Mouse (Mus musculus): ENCODE results near the gene Agpat4.

Gene Agpat4

DNA sequence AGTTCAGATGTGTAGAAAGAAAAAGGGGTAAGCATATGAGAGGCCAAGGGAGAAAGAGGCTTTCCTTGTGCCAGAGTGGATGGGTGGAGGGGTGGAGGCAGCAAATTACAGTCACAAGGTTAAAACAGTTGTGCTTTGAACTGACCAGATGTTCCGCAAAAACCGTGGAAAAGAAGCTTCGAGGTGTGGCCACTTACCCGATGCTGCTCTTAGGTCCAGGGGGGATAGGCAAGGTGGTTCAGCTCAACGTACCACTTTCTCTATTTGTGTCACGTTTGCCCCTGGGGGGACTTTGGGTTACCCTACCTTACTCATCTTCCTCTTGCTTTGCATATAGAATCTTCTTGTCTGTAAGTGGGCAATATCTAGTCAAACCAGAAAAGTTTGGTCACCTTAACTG, 46.0 kb downstream of the Agpat4 start:
- H3K27me3 ChIP-seq (ENCODE audit: insufficient read depth, low read length), result no peaks in the 10 kb centered on the region
- peaks cover 97% of the 10 kb centered on the region for H3K4me1 ChIP-seq (replicated peaks; ENCODE audit: low read depth, low read length)
- 0 out of 2 replicates have a peak overlapping the region, but pooled peaks have one; percentile 1 for H3K4me3 ChIP-seq (replicated peaks; ENCODE audit: low read length)
- TF ChIP-seq NANOG (IDR thresholded peaks at IDR 0.05; ENCODE audit: borderline replicate concordance, low read length) (no peak), POU5F1 (IDR thresholded peaks at IDR 0.05; ENCODE audit: borderline replicate concordance, low read length) (no peak), CTCF (conservative IDR thresholded peaks at IDR 0.05; ENCODE audit: low read length) (no peak)
- H3K9me3 ChIP-seq (ENCODE audit: low read length), result no peaks in the 10 kb centered on the region
- H3K36me3 ChIP-seq (ENCODE audit: insufficient read depth, low read length), result peaks cover 44% of the 10 kb centered on the region

DNA sequence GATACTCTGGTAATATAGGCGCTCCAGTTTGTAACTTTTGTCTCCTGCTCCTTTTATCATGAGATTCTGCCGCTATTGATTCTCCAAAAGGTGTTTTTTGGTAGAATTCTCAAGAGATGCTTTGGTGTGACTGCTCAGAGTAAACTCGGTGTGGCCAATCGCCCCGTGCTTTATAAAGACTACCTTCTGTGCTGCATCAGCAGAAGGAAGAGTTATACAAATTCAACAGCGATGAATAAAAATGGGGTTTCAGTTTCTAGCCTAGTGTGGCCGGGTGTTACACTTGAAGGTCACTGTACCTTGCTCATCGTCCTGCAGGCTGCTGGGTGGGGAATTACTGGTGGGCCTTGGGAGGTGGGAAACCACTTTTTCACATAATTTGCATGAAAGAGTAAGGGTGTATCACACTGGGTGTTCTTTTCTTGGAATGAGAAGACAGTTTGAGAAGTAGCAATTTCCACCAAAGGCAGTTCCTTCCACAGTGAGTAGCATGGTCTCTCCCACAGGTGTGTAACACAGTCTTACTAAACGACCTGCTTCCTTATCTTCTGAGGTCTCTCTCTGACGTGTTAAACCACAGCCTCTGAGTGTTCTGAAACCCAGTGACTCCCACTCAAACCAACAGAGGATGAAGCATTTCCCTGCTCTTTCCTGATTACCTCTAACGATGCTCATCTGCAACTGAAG, 46.6 kb downstream of the Agpat4 start:
- Histone ChIP-seq H3K4me1 (replicated peaks; ENCODE audit: low read depth, low read length) (peaks cover 96% of the 10 kb centered on the region), H3K36me3 (ENCODE audit: insufficient read depth, low read length) (peaks cover 41% of the 10 kb centered on the region), H3K27me3 (ENCODE audit: insufficient read depth, low read length) (no peaks in the 10 kb centered on the region), H3K4me3 (replicated peaks; ENCODE audit: low read length) (0 out of 2 replicates have a peak overlapping the region, but pooled peaks have one; percentile 1), H3K9me3 (ENCODE audit: low read length) (no peaks in the 10 kb centered on the region)
- no peak for TF ChIP-seq NANOG (IDR thresholded peaks at IDR 0.05; ENCODE audit: borderline replicate concordance, low read length)
- TF ChIP-seq CTCF (conservative IDR thresholded peaks at IDR 0.05; ENCODE audit: low read length), result no peak
- no peak for TF ChIP-seq POU5F1 (IDR thresholded peaks at IDR 0.05; ENCODE audit: borderline replicate concordance, low read length)

GRCm38 (mm10) chr17:12165701-12166100, 47.2 kb downstream of the Agpat4 start:
- no peak for TF ChIP-seq CTCF (conservative IDR thresholded peaks at IDR 0.05; ENCODE audit: low read length)
- TF ChIP-seq NANOG (IDR thresholded peaks at IDR 0.05; ENCODE audit: borderline replicate concordance, low read length), result no peak
- no peak for TF ChIP-seq POU5F1 (IDR thresholded peaks at IDR 0.05; ENCODE audit: borderline replicate concordance, low read length)
- no peaks in the 10 kb centered on the region for H3K9me3 ChIP-seq (ENCODE audit: low read length)

GRCm38 (mm10) chr17:12168536-12168935, 50.0 kb downstream of the Agpat4 start:
- Histone ChIP-seq H3K36me3 (ENCODE audit: insufficient read depth, low read length) (peaks cover 32% of the 10 kb centered on the region), H3K9me3 (ENCODE audit: low read length) (no peaks in the 10 kb centered on the region), H3K27me3 (ENCODE audit: insufficient read depth, low read length) (no peaks in the 10 kb centered on the region), H3K4me3 (replicated peaks; ENCODE audit: low read length) (no peak overlapping the region), H3K4me1 (replicated peaks; ENCODE audit: low read depth, low read length) (peaks cover 81% of the 10 kb centered on the region)
- no peak for TF ChIP-seq NANOG (IDR thresholded peaks at IDR 0.05; ENCODE audit: borderline replicate concordance, low read length)
- no peak for TF ChIP-seq POU5F1 (IDR thresholded peaks at IDR 0.05; ENCODE audit: borderline replicate concordance, low read length)
- TF ChIP-seq CTCF (conservative IDR thresholded peaks at IDR 0.05; ENCODE audit: low read length), result no peak

More at GRCm38 (mm10) chr17:12165701-12166100, 47.2 kb downstream of the Agpat4 start:
- H3K27me3 ChIP-seq (ENCODE audit: insufficient read depth, low read length), result no peaks in the 10 kb centered on the region
- H3K4me1 ChIP-seq (replicated peaks; ENCODE audit: low read depth, low read length), result peaks cover 96% of the 10 kb centered on the region
- peaks cover 38% of the 10 kb centered on the region for H3K36me3 ChIP-seq (ENCODE audit: insufficient read depth, low read length)
- no peak overlapping the region for H3K4me3 ChIP-seq (replicated peaks; ENCODE audit: low read length)

- peaks cover 36% of the 10 kb centered on the region for H3K36me3 ChIP-seq (ENCODE audit: insufficient read depth, low read length)
- TF ChIP-seq POU5F1 (IDR thresholded peaks at IDR 0.05; ENCODE audit: borderline replicate concordance, low read length), result no peak
- no peak for TF ChIP-seq NANOG (IDR thresholded peaks at IDR 0.05; ENCODE audit: borderline replicate concordance, low read length)
- no peak for TF ChIP-seq CTCF (conservative IDR thresholded peaks at IDR 0.05; ENCODE audit: low read length)
- H3K27me3 ChIP-seq (ENCODE audit: insufficient read depth, low read length), result no peaks in the 10 kb centered on the region
Observed at GRCm38 (mm10) chr17:12169326-12169836, 50.9 kb downstream of the Agpat4 start.

DNA sequence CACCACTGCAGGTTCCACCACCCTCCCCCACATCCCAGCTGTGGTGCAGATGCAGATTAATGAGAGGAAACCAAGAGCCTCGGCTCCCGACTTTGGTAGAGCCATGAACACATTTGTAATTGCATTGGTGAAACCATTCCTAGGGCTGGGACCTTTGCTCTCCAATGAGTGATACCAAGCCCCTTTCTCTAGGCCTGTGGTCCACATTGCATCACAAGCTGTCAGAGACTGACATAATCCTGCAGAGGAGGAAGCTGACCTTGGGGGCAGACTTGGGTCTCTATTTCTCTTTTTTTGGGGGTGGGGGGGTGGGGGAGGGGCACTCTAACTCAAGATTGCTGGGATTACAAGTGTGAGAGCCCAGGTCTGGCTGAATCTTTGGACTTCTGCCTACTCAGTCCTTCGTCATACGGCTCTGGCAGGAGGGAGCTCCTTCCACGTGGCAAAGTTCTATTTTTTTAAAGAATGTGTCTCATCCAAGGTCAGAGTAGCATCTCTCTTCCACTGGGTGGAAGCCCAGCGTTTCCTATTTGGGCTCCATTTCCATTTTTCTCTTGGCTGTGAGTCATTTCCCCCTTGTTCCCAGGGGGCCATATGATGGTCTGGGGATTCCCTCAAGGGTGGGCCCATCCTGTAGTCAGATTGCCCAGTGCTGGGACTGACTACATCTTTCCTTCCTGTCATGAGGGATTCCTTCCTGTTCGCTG, 52.4 kb downstream of the Agpat4 start:
- no peak for TF ChIP-seq POU5F1 (IDR thresholded peaks at IDR 0.05; ENCODE audit: borderline replicate concordance, low read length)
- no peak for TF ChIP-seq CTCF (conservative IDR thresholded peaks at IDR 0.05; ENCODE audit: low read length)
- TF ChIP-seq NANOG (IDR thresholded peaks at IDR 0.05; ENCODE audit: borderline replicate concordance, low read length), result no peak

More at GRCm38 (mm10) chr17:12169326-12169836, 50.9 kb downstream of the Agpat4 start:
- H3K9me3 ChIP-seq (ENCODE audit: low read length), result no peaks in the 10 kb centered on the region
- no peak overlapping the region for H3K4me3 ChIP-seq (replicated peaks; ENCODE audit: low read length)
- peaks cover 80% of the 10 kb centered on the region for H3K4me1 ChIP-seq (replicated peaks; ENCODE audit: low read depth, low read length)

DNA sequence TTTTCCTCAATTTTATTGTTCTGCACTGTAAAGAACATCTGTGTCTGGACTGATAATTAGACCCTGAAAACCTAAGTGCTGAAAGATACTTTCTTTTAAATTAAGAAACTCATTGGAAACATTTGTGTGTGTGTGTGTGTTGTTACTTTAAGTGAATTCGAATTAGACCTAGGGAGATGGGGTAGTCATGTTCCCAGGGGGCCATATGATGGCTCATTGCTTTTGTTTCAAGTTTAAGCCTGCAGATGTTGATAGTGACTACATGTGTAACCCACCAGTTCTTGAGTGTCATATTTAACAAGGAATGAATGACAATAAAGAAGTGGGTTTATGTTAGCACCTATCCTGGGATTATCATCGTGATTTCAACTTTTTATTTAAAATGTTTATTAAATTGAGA, 53.2 kb downstream of the Agpat4 start:
- peaks cover 40% of the 10 kb centered on the region for H3K36me3 ChIP-seq (ENCODE audit: insufficient read depth, low read length)
- peaks cover 63% of the 10 kb centered on the region for H3K4me1 ChIP-seq (replicated peaks; ENCODE audit: low read depth, low read length)
- TF ChIP-seq NANOG (IDR thresholded peaks at IDR 0.05; ENCODE audit: borderline replicate concordance, low read length), result no peak
- no peak for TF ChIP-seq POU5F1 (IDR thresholded peaks at IDR 0.05; ENCODE audit: borderline replicate concordance, low read length)
- TF ChIP-seq CTCF (conservative IDR thresholded peaks at IDR 0.05; ENCODE audit: low read length), result no peak
- H3K27me3 ChIP-seq (ENCODE audit: insufficient read depth, low read length), result no peaks in the 10 kb centered on the region
- H3K4me3 ChIP-seq (replicated peaks; ENCODE audit: low read length), result no peak overlapping the region
- no peaks in the 10 kb centered on the region for H3K9me3 ChIP-seq (ENCODE audit: low read length)

More for the DNA sequence above, 52.4 kb downstream of the Agpat4 start:
- Histone ChIP-seq H3K4me3 (replicated peaks; ENCODE audit: low read length) (no peak overlapping the region), H3K4me1 (replicated peaks; ENCODE audit: low read depth, low read length) (peaks cover 70% of the 10 kb centered on the region), H3K36me3 (ENCODE audit: insufficient read depth, low read length) (peaks cover 40% of the 10 kb centered on the region), H3K27me3 (ENCODE audit: insufficient read depth, low read length) (no peaks in the 10 kb centered on the region), H3K9me3 (ENCODE audit: low read length) (no peaks in the 10 kb centered on the region)

DNA sequence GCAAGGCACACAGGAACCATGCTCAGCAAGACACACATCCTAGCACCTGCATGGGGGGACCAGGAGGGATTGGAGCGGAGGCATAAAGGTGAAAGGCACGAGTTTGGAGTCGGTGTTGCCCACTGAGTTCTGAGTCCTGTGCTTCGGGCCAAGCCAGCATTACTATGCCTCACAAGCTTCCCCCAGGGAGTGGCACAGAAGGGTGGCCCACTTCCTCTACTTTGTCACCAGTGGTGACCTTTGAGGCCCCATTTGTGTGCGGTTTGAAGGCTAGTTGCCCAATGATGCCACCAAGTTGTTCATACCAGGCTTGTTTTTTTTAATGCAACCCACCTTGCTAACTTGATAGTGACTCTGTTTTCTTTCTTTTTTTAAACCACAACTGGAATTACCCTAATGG, 55.7 kb downstream of the Agpat4 start:
- TF ChIP-seq CTCF (conservative IDR thresholded peaks at IDR 0.05; ENCODE audit: low read length), result no peak
- no peak for TF ChIP-seq NANOG (IDR thresholded peaks at IDR 0.05; ENCODE audit: borderline replicate concordance, low read length)
- TF ChIP-seq POU5F1 (IDR thresholded peaks at IDR 0.05; ENCODE audit: borderline replicate concordance, low read length), result no peak
- Histone ChIP-seq H3K4me1 (replicated peaks; ENCODE audit: low read depth, low read length) (peaks cover 45% of the 10 kb centered on the region), H3K36me3 (ENCODE audit: insufficient read depth, low read length) (peaks cover 52% of the 10 kb centered on the region), H3K9me3 (ENCODE audit: low read length) (peaks cover 5% of the 10 kb centered on the region), H3K27me3 (ENCODE audit: insufficient read depth, low read length) (no peaks in the 10 kb centered on the region), H3K4me3 (replicated peaks; ENCODE audit: low read length) (no peak overlapping the region)
